Mouse (Mus musculus) G1E (cell line): ENCODE measurements around the gene Tescl. TPM values are rescaled to one million over a fixed set of nuclear protein-coding genes. Genes with fewer than 3 reads are reported as not detected.
A peak's percentile ranks its signal among the peaks of the same experiment; 100 is the strongest.

Source experiments
- ATAC-seq: 2 replicates; pipeline ENCODE4 v1.8.0; 2016; ENCODE audit warnings: mild to moderate bottlenecking; ENCODE audit not compliant: insufficient number of reproducible peaks, poor library complexity, low FRiP score, severe bottlenecking; ENCODE audit errors: extremely low read depth
- DNase-seq: peaks from one replicate; pipeline ENCODE4 v3.0.0; 2012; ENCODE audit warnings: low spot score
- H3K27me3 ChIP-seq: 2 replicates; pipeline ENCODE4 v1.6.1; 2012; ENCODE audit warnings: mild to moderate bottlenecking, low read length, inconsistent platforms; ENCODE audit not compliant: insufficient read depth
- H3K36me3 ChIP-seq: replicated peaks from 2 replicates; pipeline ENCODE3; 2012; ENCODE audit warnings: mild to moderate bottlenecking, inconsistent platforms
- H3K4me1 ChIP-seq: 2 replicates; pipeline ENCODE4 v1.6.1; 2012; ENCODE audit warnings: low read depth, low read length, inconsistent platforms, mixed read lengths; ENCODE audit not compliant: insufficient read depth
- H3K4me3 ChIP-seq: 2 replicates; pipeline ENCODE4 v1.5.1; 2012; ENCODE audit warnings: low read depth, mild to moderate bottlenecking, inconsistent platforms, low read length, moderate library complexity, mixed read lengths
- H3K9me3 ChIP-seq: replicated peaks from 2 replicates; pipeline ENCODE4 v1.6.1; 2012; ENCODE audit warnings: inconsistent platforms
- CTCF ChIP-seq: IDR thresholded peaks from 2 replicates; pipeline ENCODE4 v1.5.1; 2012; ENCODE audit warnings: low read depth, low read length, inconsistent platforms, mixed read lengths
- GATA1 ChIP-seq: IDR thresholded peaks from 2 replicates; pipeline ENCODE4 v1.6.1; 2012; ENCODE audit warnings: borderline replicate concordance, low read length, inconsistent platforms, mixed read lengths
- GATA2 ChIP-seq: IDR thresholded peaks from 2 replicates; pipeline ENCODE4 v1.6.1; 2012; ENCODE audit warnings: low read depth, low read length, inconsistent platforms, borderline replicate concordance
- POLR2AphosphoS5 ChIP-seq: IDR thresholded peaks from 2 replicates; pipeline ENCODE4 v1.6.1; 2012; ENCODE audit warnings: low read depth, low read length, inconsistent platforms; ENCODE audit not compliant: insufficient replicate concordance
- TAL1 ChIP-seq: conservative IDR thresholded peaks from 2 replicates; pipeline ENCODE4 v1.6.1; 2012; ENCODE audit warnings: low read depth, low read length, inconsistent platforms, mixed read lengths
- polyA plus RNA-seq: library from polyadenylated mRNA; stranded (reverse); fragments of >175 nt; gene quantifications from 2 replicates; pipeline ENCODE4 v1.2.3, GENCODE M21; 2012
- total RNA-seq, 2 experiments: library from RNA; stranded (forward) in 1 of 2; stranded (reverse) in 1 of 2; fragments of 200-1000 nt in 1 of 2; fragments of >200 nt in 1 of 2; fragmentation: Nextera tagmentation in 1 of 2; gene quantifications; 2 replicates each; pipeline ENCODE4 v1.2.3; 2014 to 2017

Gene Tescl
- total and polyA plus RNA-seq, 3 experiments = not detected

- DNase-seq (no peak), ATAC-seq (no peak)
- Histone ChIP-seq H3K4me1 (peaks cover 43% of the 10 kb centered on the region), H3K9me3 (no peaks in the 10 kb centered on the region; the same call in 1 of the 2 replicates), H3K4me3 (no peak overlapping the region), H3K36me3 (no peaks in the 10 kb centered on the region), H3K27me3 (no peaks in the 10 kb centered on the region)
- TF ChIP-seq GATA1 (no peak), TAL1 (no peak), GATA2 (no peak), POLR2AphosphoS5 (no peak), CTCF (no peak)
Measured at GRCm38 (mm10) chr7:24363228-24363627, 29.5 kb upstream of the Tescl start.

- no peak for DNase-seq
- TF ChIP-seq POLR2AphosphoS5 = no peak
- TF ChIP-seq CTCF = no peak
- no peak for TF ChIP-seq GATA2
- TF ChIP-seq TAL1 = no peak
- no peak for TF ChIP-seq GATA1
- H3K27me3 ChIP-seq = peaks cover 2% of the 10 kb centered on the region; the same call in 1 of the 2 replicates
- no peak overlapping the region for H3K4me3 ChIP-seq
- H3K36me3 ChIP-seq = no peaks in the 10 kb centered on the region
- peaks cover 22% of the 10 kb centered on the region for H3K4me1 ChIP-seq
- H3K9me3 ChIP-seq = peaks cover 4% of the 10 kb centered on the region; the same call in 1 of the 2 replicates
- ATAC-seq = no peak
Measured at GRCm38 (mm10) chr7:24361001-24361400, 27.3 kb upstream of the Tescl start.

GRCm38 (mm10) chr7:24359269-24359668, 25.5 kb upstream of the Tescl start:
- Histone ChIP-seq H3K27me3 (peaks cover 13% of the 10 kb centered on the region), H3K4me3 (no peak overlapping the region), H3K4me1 (peaks cover 8% of the 10 kb centered on the region), H3K9me3 (peaks cover 4% of the 10 kb centered on the region; the same call in 1 of the 2 replicates), H3K36me3 (no peaks in the 10 kb centered on the region)
- DNase-seq (peak; percentile 45), ATAC-seq (no peak)
- TF ChIP-seq TAL1 = no peak
- TF ChIP-seq GATA2 = no peak
- TF ChIP-seq GATA1 = no peak
- TF ChIP-seq POLR2AphosphoS5 = no peak
- TF ChIP-seq CTCF = no peak

GRCm38 (mm10) chr7:24357899-24358298, 24.2 kb upstream of the Tescl start:
- ATAC-seq (no peak), DNase-seq (no peak)
- Histone ChIP-seq H3K36me3 (no peaks in the 10 kb centered on the region), H3K4me1 (0 out of 2 replicates have a peak, but pooled peaks cover under 1% of the 10 kb centered on the region), H3K4me3 (no peak overlapping the region), H3K9me3 (peaks cover 4% of the 10 kb centered on the region; the same call in 1 of the 2 replicates), H3K27me3 (peaks cover 24% of the 10 kb centered on the region)
- no peak for TF ChIP-seq POLR2AphosphoS5
- TF ChIP-seq TAL1 = no peak
- TF ChIP-seq GATA2 = no peak
- TF ChIP-seq CTCF = peak; percentile 62; the same call in 1 of the 2 replicates
- TF ChIP-seq GATA1 = no peak

GRCm38 (mm10) chr7:24356081-24356480, 22.3 kb upstream of the Tescl start:
- TF ChIP-seq GATA1 = no peak
- peaks cover 33% of the 10 kb centered on the region for H3K27me3 ChIP-seq
- H3K9me3 ChIP-seq = peaks cover 4% of the 10 kb centered on the region; the same call in 1 of the 2 replicates
- DNase-seq (no peak), ATAC-seq (no peak)
- no peak overlapping the region for H3K4me3 ChIP-seq
- no peaks in the 10 kb centered on the region for H3K4me1 ChIP-seq
- no peaks in the 10 kb centered on the region for H3K36me3 ChIP-seq

GRCm38 (mm10) chr7:24355646-24356045, 21.9 kb upstream of the Tescl start:
- TF ChIP-seq CTCF (no peak), GATA1 (no peak), TAL1 (no peak), POLR2AphosphoS5 (no peak), GATA2 (no peak)
- no peak for DNase-seq
- Histone ChIP-seq H3K27me3 (peaks cover 33% of the 10 kb centered on the region), H3K4me1 (no peaks in the 10 kb centered on the region), H3K4me3 (no peak overlapping the region), H3K9me3 (0 out of 2 replicates have a peak, but pooled peaks cover 4% of the 10 kb centered on the region), H3K36me3 (no peaks in the 10 kb centered on the region)
- ATAC-seq = no peak

- Histone ChIP-seq H3K36me3 (no peaks in the 10 kb centered on the region), H3K27me3 (peaks cover 30% of the 10 kb centered on the region), H3K4me3 (no peak within 1 kb of the TSS), H3K4me1 (no peaks in the 10 kb centered on the region), H3K9me3 (no peaks in the 10 kb centered on the region)
- no peak for TF ChIP-seq GATA1
- DNase-seq = no peak
- ATAC-seq = no peak
Measured at GRCm38 (mm10) chr7:24348896-24349295, 15.2 kb upstream of the Tescl start, which contains the start of gene Lypd5. Gene Lypd5, plus strand, starts transcription at chr7:24349196.
